Mouse (Mus musculus) embryo, embryonic 11 days (tissue): ENCODE results near the gene Slc6a21.
A peak's percentile ranks its signal among the peaks of the same experiment; 100 is the strongest.

ENCODE experiments used
- DNase-seq: peaks from one replicate; pipeline ENCODE4 v3.0.0-alpha.2; 2015

Slc6a21 gene

DNA sequence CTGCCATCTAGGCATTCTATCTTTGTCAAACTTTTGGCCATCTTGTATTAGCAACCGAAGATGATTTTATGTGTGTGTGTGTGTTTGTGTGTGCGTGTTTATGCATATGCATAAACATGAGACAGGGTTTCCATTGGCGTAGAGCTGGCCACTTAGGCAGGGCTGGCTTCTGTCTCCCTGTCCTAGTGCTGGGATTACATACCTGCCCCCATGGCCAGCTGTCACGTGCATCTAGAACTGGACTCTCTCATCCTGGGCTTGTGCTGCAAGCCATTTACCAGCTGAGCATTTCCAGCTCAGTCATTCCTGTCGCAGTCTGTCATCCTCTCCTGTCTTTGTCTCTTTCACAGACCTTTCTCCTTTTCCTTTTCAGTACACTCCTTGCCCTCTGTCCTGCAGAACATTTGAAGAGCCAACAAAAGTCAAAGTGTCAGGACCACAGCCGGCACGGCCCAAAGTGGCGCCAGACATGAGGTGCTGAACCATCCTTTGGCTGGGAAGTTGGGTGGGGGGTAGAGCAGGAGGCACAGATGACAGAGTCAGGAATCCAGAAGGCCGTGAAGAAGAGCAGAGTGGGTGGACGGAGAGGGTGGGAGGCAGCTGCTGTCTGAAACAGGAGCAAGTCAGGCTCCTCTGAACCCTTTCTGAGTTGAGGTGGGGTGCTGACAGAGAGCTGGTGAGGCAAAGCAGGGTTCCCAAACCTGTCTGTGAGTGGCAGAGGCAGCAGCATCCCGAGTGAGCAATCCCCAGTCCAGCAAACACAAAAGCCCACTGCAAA is 20.1 kb upstream of the Slc6a21 start:
- no peak for DNase-seq

DNA sequence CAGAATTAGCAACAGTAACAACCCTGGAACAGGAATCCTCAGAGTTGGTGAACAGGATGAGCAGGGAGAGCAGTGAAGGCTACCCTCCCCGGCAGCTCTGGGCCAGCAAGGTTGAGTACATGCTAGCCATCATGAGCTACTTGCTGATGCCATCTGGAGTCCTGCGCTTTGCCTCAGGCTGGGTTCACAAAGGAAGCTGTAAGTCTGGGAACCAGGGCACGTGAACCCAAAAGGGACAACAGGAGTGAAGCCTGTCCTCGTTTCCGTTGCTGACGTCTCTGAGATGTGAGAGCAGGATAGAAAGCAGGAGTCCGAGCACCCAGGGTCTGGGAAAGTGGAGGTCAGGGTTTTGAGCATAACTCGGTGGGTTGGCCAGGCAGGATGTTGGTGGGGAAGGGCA is 18.0 kb upstream of the Slc6a21 start:
- no peak for DNase-seq

DNA sequence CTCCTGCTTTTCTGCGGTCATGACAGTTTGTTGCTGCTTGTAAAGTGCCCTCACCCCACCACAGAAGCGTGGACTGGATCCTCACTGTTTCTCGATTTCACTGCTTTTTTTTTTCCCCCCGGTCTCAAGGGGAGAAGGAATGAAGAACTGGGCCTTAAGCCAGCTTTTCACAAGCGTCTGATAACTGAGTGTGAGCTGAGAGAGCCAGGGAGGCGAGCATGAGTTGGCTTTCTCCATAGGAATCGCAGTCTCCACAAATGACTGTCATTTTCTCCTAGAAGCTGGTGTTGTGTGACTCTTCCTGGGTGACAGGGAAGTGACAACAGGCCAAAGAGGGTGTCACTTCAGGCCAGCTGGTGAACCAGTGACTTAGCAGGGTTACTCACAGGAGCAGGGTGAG is 15.0 kb upstream of the Slc6a21 start:
- no peak for DNase-seq

DNA sequence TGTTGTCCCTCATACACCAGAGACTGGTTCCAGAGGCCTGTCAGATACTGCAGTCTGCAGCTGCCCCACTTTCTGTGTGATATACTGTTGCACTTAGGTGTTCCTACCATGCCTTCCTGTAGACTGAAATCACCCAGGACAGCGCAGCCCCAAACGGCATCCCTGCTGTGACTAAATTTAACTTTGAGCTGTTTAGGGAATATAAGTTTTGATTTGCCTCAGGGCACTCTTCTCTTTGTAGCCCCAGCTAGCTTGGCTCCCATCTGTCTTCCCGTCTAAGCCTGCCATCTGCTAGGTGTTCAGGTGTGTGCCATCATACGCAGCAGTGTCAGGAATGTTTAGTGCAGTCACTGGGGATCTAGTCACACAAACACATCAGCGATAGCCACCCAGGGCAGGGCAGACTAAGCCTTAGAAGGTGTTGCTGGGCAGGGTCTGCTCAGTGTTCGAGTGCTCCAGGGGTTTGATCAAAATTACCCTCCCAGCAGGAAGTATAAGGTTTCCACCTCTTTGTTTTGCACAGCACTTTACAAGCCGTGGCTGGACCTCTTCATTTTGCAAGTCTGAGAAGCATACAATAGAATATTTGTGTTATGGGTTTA is 14.2 kb upstream of the Slc6a21 start:
- DNase-seq: no peak

DNA sequence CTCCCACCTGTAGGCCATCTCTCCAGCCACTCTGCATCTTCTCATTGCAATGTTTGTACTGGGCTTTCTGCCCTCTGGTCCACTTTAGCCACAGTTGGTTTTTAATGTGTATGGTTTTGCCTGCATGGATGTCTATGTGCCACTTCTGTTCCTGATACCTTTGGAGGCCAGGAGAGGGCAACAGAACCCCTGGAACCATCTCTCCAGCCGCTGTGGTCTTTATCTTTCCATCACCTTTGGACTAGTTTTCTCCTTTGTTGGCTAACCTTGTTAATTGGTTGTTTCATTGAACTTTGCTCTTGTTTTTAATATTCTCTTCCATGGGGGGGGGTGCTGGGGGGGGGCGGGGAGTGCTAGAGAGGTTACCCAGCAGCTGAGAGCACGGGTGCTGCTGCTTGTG is 13.0 kb upstream of the Slc6a21 start:
- no peak for DNase-seq

DNA sequence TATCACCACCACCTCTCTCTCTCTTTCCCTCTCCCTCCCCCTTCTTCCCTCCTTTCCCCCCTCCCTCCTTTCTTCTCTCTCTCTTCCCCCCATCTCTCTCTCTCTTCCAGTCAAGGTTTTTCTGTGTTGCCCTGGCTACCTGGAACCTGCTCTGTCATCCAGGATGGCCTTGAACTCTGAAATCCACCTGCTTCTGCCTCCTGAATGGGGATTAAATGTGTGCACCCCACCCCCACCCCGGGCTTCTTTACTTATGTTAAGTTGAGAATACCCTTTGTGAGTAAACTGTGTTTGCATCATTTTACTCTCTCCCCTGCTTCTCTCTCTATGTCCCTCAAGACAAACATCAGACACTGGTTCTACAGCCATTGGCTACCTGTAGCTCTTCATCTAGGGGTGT is 11.8 kb upstream of the Slc6a21 start:
- no peak for DNase-seq

DNA sequence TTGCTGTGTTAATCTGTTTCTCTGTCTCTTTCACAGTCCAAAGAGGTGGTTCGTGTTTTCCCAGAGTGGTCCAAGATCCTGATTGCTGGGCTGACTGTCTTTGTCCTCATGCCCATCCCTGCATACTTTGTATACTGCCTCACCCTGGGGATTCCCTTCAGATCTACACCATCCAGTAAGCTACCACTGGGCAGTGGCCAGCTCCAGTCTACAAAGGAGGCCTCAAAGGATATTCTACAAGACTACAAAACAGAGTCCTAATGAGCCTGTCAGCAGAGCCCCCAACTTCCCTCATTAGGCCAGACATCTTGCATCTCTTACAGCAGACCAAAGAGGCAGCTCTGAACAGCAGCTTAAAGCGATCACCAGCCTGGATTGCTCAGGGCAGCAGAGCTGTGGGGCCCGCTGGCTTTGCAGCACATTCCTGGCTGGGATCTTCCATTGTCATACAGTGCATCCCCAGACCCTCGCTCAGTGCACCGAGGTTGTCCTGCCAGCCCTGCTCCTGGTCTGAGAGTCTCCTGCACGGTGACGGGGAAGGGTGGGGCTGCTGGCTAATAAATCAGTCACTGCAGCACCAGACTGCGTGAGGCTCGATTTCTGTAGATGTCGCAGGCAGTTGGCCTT is 4.4 kb upstream of the Slc6a21 start:
- no peak for DNase-seq

DNA sequence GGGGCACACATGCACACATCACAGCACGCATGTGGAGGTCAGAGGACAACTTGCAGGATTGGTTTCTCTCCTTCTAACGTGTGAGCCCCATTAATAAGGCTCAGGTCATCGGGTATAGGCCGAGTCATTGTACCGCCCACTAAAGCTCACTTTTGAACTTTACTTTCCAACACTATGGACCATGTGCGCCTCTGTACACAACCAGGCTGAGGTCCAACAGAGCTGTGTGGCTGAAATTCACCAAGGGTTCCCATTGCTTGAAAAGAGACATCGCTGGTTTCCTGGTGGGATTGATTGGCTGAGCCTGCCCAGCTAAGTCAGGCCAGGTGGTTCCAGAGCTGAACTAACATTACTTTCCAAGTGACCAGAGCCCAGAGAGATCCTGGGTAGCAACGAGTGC is 3.6 kb upstream of the Slc6a21 start:
- no peak for DNase-seq

DNA sequence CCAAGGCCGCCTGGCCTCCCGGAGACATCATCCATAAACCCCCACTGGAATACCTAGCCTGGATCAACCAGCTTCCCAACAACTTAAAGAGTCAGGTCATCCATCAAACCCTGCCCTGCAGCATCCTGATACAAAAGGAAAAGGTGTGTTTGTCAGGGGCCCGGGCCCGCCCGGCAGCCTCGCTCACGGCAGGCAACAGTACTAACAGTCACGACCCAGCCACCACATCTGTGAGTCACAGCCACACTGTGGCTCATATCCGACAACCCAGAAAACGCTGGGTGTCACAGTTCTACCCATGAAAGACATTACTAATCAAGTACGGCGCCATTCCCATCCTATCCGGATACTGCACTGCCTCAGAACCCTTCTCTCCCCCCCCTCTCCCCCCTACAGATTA is 9.2 kb downstream of the Slc6a21 start:
- no peak for DNase-seq

DNA sequence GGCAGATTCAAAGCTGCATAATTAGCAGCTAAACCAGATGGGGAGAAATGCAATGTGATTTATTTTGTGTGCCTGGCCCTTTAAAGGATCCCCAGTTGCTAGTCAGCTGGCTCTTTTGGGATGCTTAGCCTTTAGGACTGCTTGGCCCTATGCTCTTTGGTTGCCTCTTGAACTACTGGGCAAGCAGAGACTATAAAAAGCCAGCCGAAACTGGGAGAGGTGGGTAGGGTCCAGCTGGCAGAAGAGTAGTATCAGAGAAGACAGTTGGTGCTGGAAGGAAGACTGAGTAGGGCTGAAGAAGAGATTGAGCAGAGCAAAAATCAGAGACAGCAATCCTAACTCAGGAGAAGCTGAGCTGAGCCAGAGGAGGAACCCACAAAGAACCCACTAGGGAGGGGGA is 19.3 kb downstream of the Slc6a21 start:
- DNase-seq: no peak

DNA sequence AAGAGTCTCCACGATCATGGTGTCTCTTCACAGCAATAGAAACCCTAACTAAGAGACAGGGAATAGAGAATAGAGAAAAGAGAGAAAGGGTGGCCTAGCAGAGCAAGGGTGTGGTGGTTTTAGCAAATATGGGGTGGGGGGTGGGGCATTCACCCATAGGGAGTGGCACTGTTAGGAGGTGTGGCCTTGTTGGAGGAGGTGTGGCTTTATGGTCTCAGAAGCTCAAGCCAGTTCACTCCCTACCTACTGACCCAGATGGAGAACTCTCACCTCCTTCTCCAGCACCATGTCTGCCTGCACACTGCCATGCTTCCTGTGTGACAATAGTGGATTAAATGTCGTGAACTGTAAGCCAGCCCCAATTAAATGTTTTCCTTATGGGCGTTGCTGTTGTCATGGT is 20.2 kb downstream of the Slc6a21 start:
- DNase-seq: no peak

DNA sequence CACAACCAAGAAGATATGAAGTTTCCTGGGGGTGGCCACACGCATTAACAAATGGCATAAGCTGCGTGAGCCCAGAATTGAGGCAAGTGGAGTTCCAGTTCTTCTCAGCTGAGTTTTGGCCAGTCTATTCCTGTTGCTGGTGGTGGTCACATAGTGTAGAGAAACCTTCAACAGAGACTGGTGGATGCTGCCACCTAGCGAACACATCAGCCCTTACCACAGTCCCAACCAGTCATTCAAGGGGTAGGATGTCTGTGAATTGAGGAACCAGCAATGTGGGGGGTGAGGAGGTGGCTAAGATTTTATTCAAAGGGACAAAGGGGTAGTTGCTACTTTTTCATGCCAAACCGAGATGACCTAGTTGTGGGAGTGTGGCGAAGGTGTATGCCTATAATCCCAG is 22.4 kb downstream of the Slc6a21 start:
- DNase-seq: peak; percentile 80

DNA sequence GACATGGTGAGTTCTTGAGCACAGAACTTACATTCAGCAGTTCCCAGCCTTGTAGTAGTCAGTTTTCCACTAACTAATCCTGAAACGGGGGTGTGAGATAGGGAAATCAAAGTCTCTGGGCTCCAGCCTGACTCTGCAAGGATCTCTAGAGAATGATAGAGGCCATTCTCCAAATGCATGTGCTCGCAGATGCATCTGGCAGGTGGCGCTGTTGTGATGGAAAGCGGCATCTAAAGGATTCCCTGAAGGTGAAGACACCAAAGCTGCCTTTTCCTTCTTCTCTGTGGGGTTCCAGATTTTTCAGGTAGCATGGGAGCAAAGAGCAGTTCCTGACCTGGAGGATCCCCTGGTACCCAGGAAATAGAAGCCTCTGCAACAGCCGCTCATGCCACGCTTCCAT is 23.0 kb downstream of the Slc6a21 start:
- DNase-seq: peak; percentile 72

DNA sequence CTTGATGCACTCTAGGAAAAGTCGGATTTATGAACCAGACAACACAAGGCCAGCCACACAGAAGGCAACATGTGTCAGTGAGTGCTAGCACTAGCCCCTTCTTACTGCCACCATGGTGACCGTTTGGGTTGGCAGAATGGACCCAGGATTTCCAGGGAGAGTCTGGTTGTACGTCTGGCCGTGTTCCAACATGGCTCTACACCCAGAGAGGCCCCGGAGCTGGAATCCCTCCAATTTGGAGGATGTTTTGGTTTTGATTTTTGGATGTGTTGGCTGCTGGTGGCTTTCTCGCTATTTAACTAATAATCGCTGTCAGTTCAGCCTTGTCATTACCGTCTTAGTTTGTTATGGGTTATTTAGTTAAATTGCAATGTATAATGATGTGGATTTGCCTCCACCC is 25.3 kb downstream of the Slc6a21 start:
- DNase-seq: no peak

DNA sequence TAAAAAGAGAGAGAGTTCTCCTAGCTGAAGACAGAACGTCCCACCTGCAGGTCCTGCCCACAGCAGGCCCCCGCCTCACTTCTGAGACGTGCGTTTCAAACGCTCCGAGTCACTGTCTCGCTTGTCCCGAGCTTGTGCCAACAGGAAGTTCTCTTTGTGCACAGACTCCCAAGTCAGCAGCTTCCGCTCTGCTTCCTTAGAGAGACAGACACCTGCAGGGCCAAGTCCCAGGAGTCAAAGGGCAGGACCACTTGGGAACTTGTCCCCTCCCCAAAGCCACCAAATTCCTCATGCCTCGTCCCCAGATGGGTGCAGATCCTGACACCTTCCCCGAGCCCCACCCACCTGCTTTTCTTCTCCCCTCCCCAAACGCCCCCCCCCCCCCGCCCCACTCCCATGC is 27.6 kb downstream of the Slc6a21 start:
- peak; percentile 9 for DNase-seq

DNA sequence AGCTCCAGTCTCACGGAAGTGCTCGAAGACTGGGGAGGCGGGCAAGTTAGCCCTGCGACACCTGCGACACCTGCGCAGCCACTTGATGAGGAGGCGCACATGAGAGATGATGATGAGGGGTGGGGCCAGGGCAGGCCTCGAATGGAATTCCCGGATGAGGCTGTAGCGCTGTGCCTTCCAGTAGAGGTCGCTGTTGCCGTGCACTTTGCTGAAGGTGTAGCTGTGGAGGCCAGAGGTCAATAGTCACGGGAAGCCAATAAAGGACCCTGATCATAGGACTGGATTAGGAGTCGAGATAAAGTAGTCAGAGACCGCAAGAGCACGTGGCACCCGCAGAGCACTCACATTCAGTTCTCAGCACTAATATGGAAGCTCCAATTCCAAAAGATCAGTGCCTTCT is 28.0 kb downstream of the Slc6a21 start:
- DNase-seq: peak; percentile 86

DNA sequence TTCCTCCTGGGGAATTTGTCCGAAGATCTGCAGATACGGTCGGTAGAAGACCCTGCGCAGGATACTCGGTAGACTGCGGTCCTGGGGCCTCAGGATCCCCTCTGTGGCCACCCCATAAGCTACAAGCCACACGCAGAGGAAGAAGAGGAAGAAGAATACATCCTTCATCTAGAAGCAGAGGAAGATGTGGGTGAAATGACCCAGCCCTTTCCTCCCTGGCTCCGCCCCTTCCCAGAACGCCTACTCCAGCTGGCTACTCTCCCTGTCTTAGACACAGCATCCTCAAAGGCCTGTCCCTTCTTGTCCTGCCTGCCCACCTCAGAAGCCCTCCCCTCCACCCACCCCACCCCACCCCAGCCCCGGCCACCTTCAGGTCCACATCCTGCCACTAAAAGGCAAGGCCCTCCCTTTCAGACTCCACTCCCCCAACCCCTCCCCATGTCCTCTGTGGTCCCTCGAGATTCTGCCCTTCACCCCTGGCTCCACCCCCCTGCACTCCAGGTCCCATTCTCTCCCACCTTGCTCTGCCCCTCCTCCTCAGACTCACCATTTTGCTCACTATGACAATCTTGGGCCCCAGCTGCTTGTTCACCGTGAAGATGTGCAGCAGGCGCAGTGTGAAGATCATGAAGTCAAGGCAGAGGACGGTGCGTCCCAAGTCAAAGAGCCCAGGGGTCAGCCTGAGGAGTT is 31.4 kb downstream of the Slc6a21 start:
- DNase-seq: no peak

DNA sequence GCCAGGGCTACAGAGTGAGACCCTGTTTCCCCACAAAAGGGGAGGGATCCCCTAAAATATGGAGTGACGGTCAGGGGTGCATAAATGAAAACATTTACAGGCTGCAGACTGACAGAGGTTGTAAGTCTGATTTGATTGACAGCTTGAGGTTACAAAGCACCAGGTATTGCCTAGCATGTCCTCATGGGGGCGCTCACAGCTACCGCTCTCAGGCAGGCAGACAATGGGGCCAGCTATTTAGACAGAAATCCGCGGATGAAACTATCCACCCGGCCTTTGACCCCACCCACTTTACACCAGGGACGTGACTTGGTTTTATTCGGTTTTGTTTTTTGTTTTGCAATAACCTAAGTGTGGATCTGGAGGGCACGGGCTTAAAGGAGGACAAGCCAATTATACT is 32.1 kb downstream of the Slc6a21 start:
- peak; percentile 79 for DNase-seq

DNA sequence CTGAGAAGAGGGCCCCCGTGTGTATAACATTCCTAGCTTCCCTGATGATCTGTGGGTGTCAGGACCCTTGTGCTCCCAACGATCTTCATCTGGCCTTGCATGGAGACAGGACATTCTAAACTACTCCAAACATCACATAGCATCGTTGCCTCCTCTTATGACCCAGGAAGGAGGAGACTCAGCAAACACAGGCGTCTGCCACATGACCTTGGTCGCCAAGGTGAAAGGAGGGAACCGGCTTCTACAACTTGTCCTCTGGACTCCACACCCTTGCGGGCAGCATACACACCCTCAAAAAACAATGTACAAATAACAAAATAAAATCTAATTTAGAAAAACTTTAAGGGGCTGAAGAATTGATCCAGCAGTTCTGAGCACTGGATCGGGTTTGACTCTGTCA is 34.7 kb downstream of the Slc6a21 start:
- no peak for DNase-seq

DNA sequence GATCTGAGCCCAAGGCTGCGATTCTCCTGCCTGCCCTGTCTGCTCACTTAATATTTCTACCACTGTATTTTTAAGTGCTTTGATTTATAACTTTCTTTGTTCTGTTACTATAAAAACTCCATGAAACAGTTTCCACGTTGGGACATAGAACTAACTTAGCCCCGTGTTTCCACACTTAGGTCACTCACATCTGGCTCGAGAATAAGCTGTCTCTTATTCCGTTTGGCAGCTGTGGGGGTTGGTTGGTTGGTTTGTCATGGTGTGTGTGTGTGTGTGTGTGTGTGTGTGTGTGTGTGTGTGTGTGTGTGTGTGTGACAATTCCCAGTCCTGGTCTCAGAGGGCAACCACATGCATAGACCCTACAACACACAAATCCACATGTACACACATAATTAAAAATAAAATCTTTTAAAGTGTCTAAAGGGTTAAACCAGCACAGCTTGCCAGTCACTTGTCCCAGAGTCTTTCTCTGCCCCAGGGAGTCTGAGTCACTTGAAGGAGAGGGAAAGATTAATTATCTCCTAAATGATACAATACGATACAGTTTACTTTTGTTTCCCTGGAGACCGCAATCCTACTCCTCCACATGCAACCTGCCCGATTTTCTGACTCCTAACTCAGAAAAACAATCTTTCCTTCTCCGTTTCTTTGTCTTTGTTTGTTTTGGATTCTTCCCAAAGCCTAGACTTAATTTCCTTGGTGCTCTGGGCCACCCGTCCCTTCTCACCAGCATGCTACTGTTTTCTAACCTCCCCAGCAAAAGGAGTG is 35.6 kb downstream of the Slc6a21 start:
- peak; percentile 45 for DNase-seq

DNA sequence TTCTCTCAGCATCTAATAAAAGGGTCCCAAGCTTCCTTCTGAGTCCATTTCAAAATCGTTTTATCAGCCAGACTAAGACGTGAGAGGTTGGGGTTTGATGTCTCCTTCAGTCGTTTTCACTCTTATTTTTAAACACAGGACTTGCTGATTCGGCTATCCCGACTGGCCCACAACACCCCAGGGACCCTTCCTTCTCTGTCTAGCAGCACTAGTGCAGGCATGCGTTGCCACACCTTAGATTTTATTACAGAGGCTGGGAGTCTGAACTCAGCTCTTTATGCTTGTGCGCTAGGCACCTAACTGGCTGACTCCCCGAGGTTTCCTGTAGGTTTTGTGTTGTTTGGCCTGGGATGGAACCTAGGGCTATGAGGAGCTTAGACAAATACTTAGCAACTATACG is 36.2 kb downstream of the Slc6a21 start:
- peak; percentile 10 for DNase-seq

DNA sequence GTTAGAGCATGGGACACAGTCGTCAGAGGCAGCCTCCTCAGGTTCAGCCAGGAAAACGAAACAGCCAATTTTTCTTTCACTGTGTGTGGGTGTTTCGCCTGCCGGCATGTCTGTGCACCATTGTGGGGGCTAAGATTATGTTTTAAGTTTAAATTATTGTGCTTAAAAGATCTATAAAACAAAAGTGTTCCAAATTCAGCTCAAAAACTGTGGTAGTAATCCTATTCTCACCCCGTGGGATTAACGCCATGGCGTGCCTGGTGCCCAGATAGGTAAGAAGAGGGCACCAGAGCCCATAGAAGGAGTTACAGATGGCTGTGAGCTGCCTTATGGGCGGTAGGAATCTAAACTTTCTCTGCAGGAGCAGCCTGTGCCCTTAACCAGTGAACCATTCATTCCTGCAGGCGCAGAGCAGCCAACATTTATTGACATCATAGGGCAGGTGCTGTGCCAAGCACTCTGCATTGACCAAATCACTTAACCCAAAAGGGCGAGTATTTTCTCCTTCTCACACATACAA is 37.9 kb downstream of the Slc6a21 start:
- DNase-seq: no peak

DNA sequence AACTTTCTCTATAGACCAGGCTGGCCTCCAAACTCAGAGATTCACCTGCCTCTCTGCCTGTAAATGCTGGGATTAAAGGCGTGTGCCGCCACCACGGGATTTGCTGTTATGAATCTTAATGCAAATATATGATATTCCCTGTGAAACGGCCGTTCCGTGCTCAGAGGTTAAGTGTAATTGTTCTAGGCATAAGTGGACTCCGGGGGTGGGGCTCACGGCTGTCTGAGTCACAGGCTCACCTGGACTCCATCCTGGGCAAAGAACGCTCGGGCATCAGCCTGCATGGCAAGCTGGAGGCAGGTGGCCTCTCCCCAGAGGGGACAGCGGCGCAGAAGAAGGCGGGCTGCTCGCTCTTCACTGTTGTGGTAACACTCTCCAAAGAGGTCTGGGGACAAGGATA is 39.2 kb downstream of the Slc6a21 start:
- no peak for DNase-seq
